Comparison of ENCODE assay signal across 9 mouse cellular contexts in genomic region chr3:30011712-30012111, GRCm38 (mm10).
DNase-seq lines count a peak whose midpoint lies in the region; ATAC-seq and TF ChIP-seq lines count a peak whose summit lies in the region.
"Had no signal": no experiment of that assay in that cellular context is flagged by ENCODE, and none has a peak within 500 bp of the region (broad histone marks: within the 10 kb centered on the region; RNA-seq: fewer than 3 reads in every experiment).

No protein-coding gene starts in this region.

- TF ChIP-seq EP300 in ES-Bruce4 (IDR thresholded peaks at IDR 0.05; ENCODE audit: insufficient read depth, low read depth, low read length): no peak

- H3K36me3 ChIP-seq in heart, embryonic 12.5 days: no peaks in the 10 kb centered on the region
- no peaks in the 10 kb centered on the region for H3K36me3 ChIP-seq in ES-Bruce4 (ENCODE audit: control insufficient read depth, insufficient read depth, low read length, poor library complexity, severe bottlenecking)
- no peaks in the 10 kb centered on the region for H3K36me3 ChIP-seq in forebrain, embryonic 15.5 days
- H3K36me3 ChIP-seq in liver, embryonic 15.5 days (replicated peaks): no peaks in the 10 kb centered on the region

- peak overlapping the region; percentile 96 for H3K27ac ChIP-seq in heart, embryonic 12.5 days (ENCODE audit: poor library complexity, severe bottlenecking)
- H3K27ac ChIP-seq in ES-Bruce4 (ENCODE audit: insufficient read depth, low read length): no peak overlapping the region
- no peak overlapping the region for H3K27ac ChIP-seq in forebrain, embryonic 15.5 days (replicated peaks)
- H3K27ac ChIP-seq in liver, embryonic 15.5 days (replicated peaks): no peak overlapping the region

- DNase-seq in heart, postnatal 36 days: no peak
- DNase-seq in frontal cortex, postnatal 36 days (ENCODE audit: low spot score in 2 of 2): no peak
- DNase-seq in cerebellum, adult 9-10 months: no peak
- no peak for DNase-seq in thymus, adult 18-20 months

- H3K27me3 ChIP-seq in heart, embryonic 12.5 days (replicated peaks): no peaks in the 10 kb centered on the region
- H3K27me3 ChIP-seq in ES-Bruce4 (ENCODE audit: control insufficient read depth, insufficient read depth, low read length, poor library complexity, severe bottlenecking): peaks cover 4% of the 10 kb centered on the region; the same call in 1 of the 2 replicates
- H3K27me3 ChIP-seq in forebrain, embryonic 15.5 days: peaks cover 36% of the 10 kb centered on the region
- peaks cover 33% of the 10 kb centered on the region for H3K27me3 ChIP-seq in liver, embryonic 15.5 days
- H3K27me3 ChIP-seq: CH12.LX had no signal

- no peak for TF ChIP-seq POLR2A in ES-Bruce4 (IDR thresholded peaks at IDR 0.05; ENCODE audit: insufficient read depth, low read length)

- no peak for TF ChIP-seq CTCF in ES-Bruce4 (IDR thresholded peaks at IDR 0.05; ENCODE audit: low read depth, low read length)

- intact Hi-C loops in heart, postnatal 36 days (cut with DNase I): loop anchor here (2.0 to 10.0 kb wide), 4 partner anchors 31 to 197 kb away; no protein-coding TSS in a partner anchor

- H3K9me3 ChIP-seq in heart, embryonic 12.5 days (replicated peaks): no peaks in the 10 kb centered on the region
- no peaks in the 10 kb centered on the region for H3K9me3 ChIP-seq in ES-Bruce4 (replicated peaks; ENCODE audit: control insufficient read depth, insufficient read depth, low read length, poor library complexity, severe bottlenecking)
- no peaks in the 10 kb centered on the region for H3K9me3 ChIP-seq in forebrain, embryonic 15.5 days
- no peaks in the 10 kb centered on the region for H3K9me3 ChIP-seq in liver, embryonic 15.5 days (replicated peaks)

- H3K4me2 ChIP-seq in heart, embryonic 12.5 days: peak overlapping the region; percentile 73
- peak overlapping the region; percentile 56 for H3K4me2 ChIP-seq in forebrain, embryonic 15.5 days (replicated peaks)
- peak overlapping the region; percentile 70; the same call in 1 of the 2 replicates for H3K4me2 ChIP-seq in liver, embryonic 15.5 days

- WGBS in heart, embryonic 12.5 days: 12% methylated on average over 6 of the region's 6 CpGs
- WGBS in forebrain, embryonic 15.5 days: 8% methylated on average over 6 of the region's 6 CpGs
- whole genome bisulfite sequencing in liver, embryonic 15.5 days (ENCODE audit: insufficient replicate concordance): 9% methylated on average over 6 of the region's 6 CpGs

- peaks cover 18% of the 10 kb centered on the region for H3K4me1 ChIP-seq in heart, embryonic 12.5 days (replicated peaks)
- H3K4me1 ChIP-seq in ES-Bruce4 (ENCODE audit: control insufficient read depth, insufficient read depth, low read length): no peaks in the 10 kb centered on the region
- peaks cover 19% of the 10 kb centered on the region for H3K4me1 ChIP-seq in forebrain, embryonic 15.5 days
- H3K4me1 ChIP-seq in liver, embryonic 15.5 days (replicated peaks): no peaks in the 10 kb centered on the region

- H3K9ac ChIP-seq in heart, embryonic 12.5 days: peak overlapping the region; percentile 88
- H3K9ac ChIP-seq in ES-Bruce4 (ENCODE audit: low read depth, poor library complexity, severe bottlenecking): 0 out of 2 replicates have a peak overlapping the region, but pooled peaks have one; percentile 18
- no peak overlapping the region for H3K9ac ChIP-seq in forebrain, embryonic 15.5 days (replicated peaks)
- no peak overlapping the region for H3K9ac ChIP-seq in liver, embryonic 15.5 days

- ATAC-seq in heart, embryonic 12.5 days (ENCODE audit: insufficient number of reproducible peaks, low FRiP score): no peak
- no peak for ATAC-seq in forebrain, embryonic 15.5 days (replicated peaks)
- ATAC-seq in liver, embryonic 15.5 days (ENCODE audit: insufficient read depth): no peak

- H3K4me3 ChIP-seq in heart, embryonic 12.5 days: peak overlapping the region; percentile 69
- H3K4me3 ChIP-seq in ES-Bruce4 (ENCODE audit: low read depth, low read length): no peak overlapping the region
- H3K4me3 ChIP-seq in forebrain, embryonic 15.5 days: peak overlapping the region; percentile 34
- no peak overlapping the region for H3K4me3 ChIP-seq in liver, embryonic 15.5 days (replicated peaks)

Comparison
In these comparisons a context has a peak if more than half of its experiments do, and no peak if none do; other contexts are left out.
1. H3K4me3 ChIP-seq: peak in heart, embryonic 12.5 days (single experiment) and forebrain, embryonic 15.5 days (single experiment); none in ES-Bruce4 (single experiment) and liver, embryonic 15.5 days (single experiment).
2. H3K9ac ChIP-seq: peak in heart, embryonic 12.5 days (single experiment) and ES-Bruce4 (single experiment); none in forebrain, embryonic 15.5 days (single experiment) and liver, embryonic 15.5 days (single experiment).
3. Peak in every context shown above with its lines, with median percentiles within 50 percentile points of each other: H3K4me2 ChIP-seq.